Mouse (Mus musculus) c-Kit-positive CD71-positive TER-119-positive erythroid progenitor cells, embryonic 14.5 days (primary cell): ENCODE measurements around the gene Ephx1.
"Not testable (repeated sequence)": the region's sequence is repeated elsewhere in the genome, so short reads cannot be mapped to it uniquely, and the experiment has no call there.

Source experiments
- DNase-seq: peaks from one replicate; pipeline ENCODE4 v3.0.0-alpha.2; 2013; ENCODE audit warnings: low spot score

Gene Ephx1

GRCm38 (mm10) chr1:180936610-180937398 lies 83.9 kb downstream of the Ephx1 start:
- not testable (repeated sequence) for DNase-seq

GRCm38 (mm10) chr1:180934467-180935419 lies 86.0 kb downstream of the Ephx1 start, which contains the start of gene Lefty1:
Lefty1 (plus strand) TSS chr1:180935022.
- no peak for DNase-seq

GRCm38 (mm10) chr1:180933659-180934058 lies 87.0 kb downstream of the Ephx1 start:
- no peak for DNase-seq

GRCm38 (mm10) chr1:180931106-180931505 lies 89.6 kb downstream of the Ephx1 start:
- DNase-seq, result no peak

- DNase-seq, result no peak
Measured at GRCm38 (mm10) chr1:180929599-180929998, 91.1 kb downstream of the Ephx1 start.

GRCm38 (mm10) chr1:180926286-180926685 lies 94.4 kb downstream of the Ephx1 start:
- DNase-seq, result no peak
